Mouse (Mus musculus): ENCODE data around the gene Islr.

GRCm38 (mm10) chr9:58232374-58232773, 28.3 kb upstream of the Islr start:
- TF ChIP-seq POLR2A (IDR thresholded peaks at IDR 0.05; ENCODE audit: control insufficient read depth, low read depth, low read length) (no peak), CTCF (IDR thresholded peaks at IDR 0.05; ENCODE audit: control insufficient read depth, insufficient read depth, insufficient replicate concordance, low read depth, low read length) (no peak)
